Mouse (Mus musculus) midbrain, embryonic 16.5 days (tissue): Measurements from ENCODE around the gene Pck1. TPM values are rescaled to one million over a fixed set of nuclear protein-coding genes. Genes with fewer than 3 reads are reported as not detected.

Source experiments
- ATAC-seq: fragments of 200-750 bp; cut with Nextera tagmentation; 2 replicates; pipeline ENCODE4 v1.8.0; 2017; ENCODE audit warnings: moderate TSS enrichment
- H3K27ac ChIP-seq: fragments of 300-500 bp; sonication (generic); 2 replicates; pipeline ENCODE4 v1.5.1; 2014; ENCODE audit warnings: mild to moderate bottlenecking, low read length, mixed read lengths
- H3K27me3 ChIP-seq: fragments of 300-500 bp; sonication (generic); 2 replicates; pipeline ENCODE4 v1.6.1; 2014; ENCODE audit warnings: low read depth, low read length, mixed read lengths; ENCODE audit not compliant: control insufficient read depth, insufficient read depth
- H3K36me3 ChIP-seq: fragments of 300-500 bp; sonication (generic); 2 replicates; pipeline ENCODE4 v1.6.1; 2014; ENCODE audit warnings: mild to moderate bottlenecking, low read length, moderate library complexity, mixed read lengths; ENCODE audit not compliant: control insufficient read depth, insufficient read depth
- H3K4me1 ChIP-seq: fragments of 300-500 bp; sonication (generic); 2 replicates; pipeline ENCODE4 v1.6.1; 2014; ENCODE audit warnings: mild to moderate bottlenecking, low read length, mixed read lengths; ENCODE audit not compliant: control insufficient read depth, insufficient read depth
- H3K4me2 ChIP-seq: fragments of 300-500 bp; sonication (generic); 2 replicates; pipeline ENCODE4 v1.6.1; 2014; ENCODE audit warnings: mild to moderate bottlenecking, low read length, mixed read lengths
- H3K4me3 ChIP-seq: fragments of 300-500 bp; sonication (generic); 2 replicates; pipeline ENCODE4 v1.5.1; 2014; ENCODE audit warnings: low read depth, mild to moderate bottlenecking, low read length, moderate library complexity, mixed read lengths
- H3K9ac ChIP-seq: fragments of 300-500 bp; sonication (generic); 2 replicates; pipeline ENCODE4 v1.6.1; 2014; ENCODE audit warnings: low read depth, low read length, mixed read lengths
- H3K9me3 ChIP-seq: fragments of 300-500 bp; sonication (generic); replicated peaks from 2 replicates; pipeline ENCODE4 v1.6.1; 2014; ENCODE audit warnings: mild to moderate bottlenecking, low read length, mixed read lengths; ENCODE audit not compliant: control insufficient read depth, poor library complexity, severe bottlenecking
- WGBS: fragments of 180-500 bp; shearing (Covaris S2); extraction: QIAGEN DNeasy Blood & Tissue Kit; methylation state at CpG from one replicate; pipeline ENCODE4 v1.1.7; 2014; 5-methylcytosine and 5-hydroxymethylcytosine counted together
- polyA plus RNA-seq: library from polyadenylated mRNA; unstranded; fragments of >200 nt; fragmentation: Nextera tagmentation; extraction: Ambion mirVana; gene quantifications from 2 replicates; pipeline ENCODE4 v1.2.1, GENCODE M21; 2015

Pck1 gene
- polyA plus RNA-seq, 1 experiment from 2014 or later: not detected

- Histone ChIP-seq H3K4me3 (no peak overlapping the region), H3K9me3 (no peaks in the 10 kb centered on the region), H3K27ac (no peak overlapping the region), H3K36me3 (no peaks in the 10 kb centered on the region), H3K9ac (no peak overlapping the region), H3K4me2 (no peak overlapping the region), H3K4me1 (peaks cover 18% of the 10 kb centered on the region), H3K27me3 (no peaks in the 10 kb centered on the region)
- WGBS: 86% methylated on average over 5 of the region's 5 CpGs
- ATAC-seq: no peak
These were observed 24.6 kb downstream of the Pck1 start for GRCm38 (mm10) chr2:173177481-173177880.

DNA sequence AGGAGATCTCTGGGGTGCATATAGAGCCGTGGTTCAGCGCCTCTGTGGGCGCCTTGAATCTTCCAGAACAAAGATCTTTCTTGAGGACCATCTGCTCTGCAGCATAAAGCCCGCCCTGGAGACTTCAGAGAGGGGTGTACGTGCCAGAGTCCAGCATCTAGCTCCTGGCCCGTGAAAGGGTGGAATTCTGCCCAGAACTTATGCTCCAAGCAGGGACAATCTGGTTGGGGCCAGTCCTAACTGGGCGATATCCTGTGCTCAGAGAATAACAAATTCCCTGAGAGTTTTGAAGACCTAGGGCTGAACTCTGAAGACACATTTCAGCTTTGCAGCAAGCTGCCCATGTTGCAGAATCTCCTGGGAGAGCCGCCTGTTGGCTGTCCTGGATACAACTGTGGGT, 25.1 kb downstream of the Pck1 start:
- ATAC-seq: no peak
- WGBS: 84% methylated on average over 8 of the region's 8 CpGs
- Histone ChIP-seq H3K9ac (no peak overlapping the region), H3K4me3 (no peak overlapping the region), H3K4me1 (peaks cover 15% of the 10 kb centered on the region), H3K36me3 (no peaks in the 10 kb centered on the region), H3K27me3 (no peaks in the 10 kb centered on the region), H3K27ac (no peak overlapping the region), H3K9me3 (no peaks in the 10 kb centered on the region), H3K4me2 (no peak overlapping the region)

DNA sequence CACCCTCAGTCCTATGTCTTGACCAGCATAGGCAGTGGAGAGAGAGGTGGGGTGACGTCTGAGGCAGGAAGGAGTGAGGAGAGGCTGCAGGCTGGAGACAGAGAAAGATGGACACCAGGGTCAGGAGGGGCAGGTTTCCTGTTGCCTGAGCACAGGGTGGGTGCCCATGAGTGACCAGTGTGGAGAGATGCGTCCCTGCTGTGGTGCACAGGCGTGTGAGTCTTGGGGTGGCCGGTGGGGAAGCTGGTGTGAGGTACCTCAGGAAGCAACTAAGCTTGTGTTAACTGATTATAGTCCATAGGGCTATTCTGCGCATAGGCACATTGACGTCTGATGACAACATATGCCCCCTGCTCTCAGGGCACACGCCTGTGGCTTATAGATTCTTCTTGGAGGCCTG, 26.2 kb downstream of the Pck1 start:
- Histone ChIP-seq H3K36me3 (no peaks in the 10 kb centered on the region), H3K4me3 (no peak overlapping the region), H3K9ac (no peak overlapping the region), H3K27me3 (no peaks in the 10 kb centered on the region), H3K4me2 (no peak overlapping the region), H3K27ac (no peak overlapping the region), H3K4me1 (peaks cover 8% of the 10 kb centered on the region), H3K9me3 (no peaks in the 10 kb centered on the region)
- ATAC-seq: no peak
- 86% methylated on average over 7 of the region's 7 CpGs for WGBS

DNA sequence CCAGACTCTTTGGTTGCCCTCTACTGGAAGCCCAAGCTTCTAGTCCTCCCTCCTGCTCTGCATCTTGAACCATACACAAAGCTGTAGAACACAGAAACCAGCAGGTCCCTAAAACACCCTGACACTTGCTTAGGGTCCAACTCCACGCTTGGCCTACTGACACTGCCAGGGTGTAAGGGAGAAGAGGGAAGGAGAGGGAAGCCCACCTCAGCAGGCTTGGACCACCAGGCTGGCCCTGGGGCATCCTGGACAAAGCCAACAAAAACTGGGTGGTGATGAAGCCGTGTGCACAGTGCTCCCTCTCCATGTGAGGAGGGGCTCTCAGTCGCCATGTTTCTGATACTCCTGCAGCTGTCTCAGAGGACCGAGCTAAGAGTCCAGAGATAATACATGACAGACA, 27.2 kb downstream of the Pck1 start:
- no peaks in the 10 kb centered on the region for H3K4me1 ChIP-seq
- WGBS: 81% methylated on average over 4 of the region's 4 CpGs
- no peak overlapping the region for H3K9ac ChIP-seq
- no peaks in the 10 kb centered on the region for H3K36me3 ChIP-seq
- no peak overlapping the region for H3K27ac ChIP-seq
- ATAC-seq: no peak
- no peak overlapping the region for H3K4me2 ChIP-seq
- H3K27me3 ChIP-seq: no peaks in the 10 kb centered on the region
- no peak overlapping the region for H3K4me3 ChIP-seq
- H3K9me3 ChIP-seq: no peaks in the 10 kb centered on the region

DNA sequence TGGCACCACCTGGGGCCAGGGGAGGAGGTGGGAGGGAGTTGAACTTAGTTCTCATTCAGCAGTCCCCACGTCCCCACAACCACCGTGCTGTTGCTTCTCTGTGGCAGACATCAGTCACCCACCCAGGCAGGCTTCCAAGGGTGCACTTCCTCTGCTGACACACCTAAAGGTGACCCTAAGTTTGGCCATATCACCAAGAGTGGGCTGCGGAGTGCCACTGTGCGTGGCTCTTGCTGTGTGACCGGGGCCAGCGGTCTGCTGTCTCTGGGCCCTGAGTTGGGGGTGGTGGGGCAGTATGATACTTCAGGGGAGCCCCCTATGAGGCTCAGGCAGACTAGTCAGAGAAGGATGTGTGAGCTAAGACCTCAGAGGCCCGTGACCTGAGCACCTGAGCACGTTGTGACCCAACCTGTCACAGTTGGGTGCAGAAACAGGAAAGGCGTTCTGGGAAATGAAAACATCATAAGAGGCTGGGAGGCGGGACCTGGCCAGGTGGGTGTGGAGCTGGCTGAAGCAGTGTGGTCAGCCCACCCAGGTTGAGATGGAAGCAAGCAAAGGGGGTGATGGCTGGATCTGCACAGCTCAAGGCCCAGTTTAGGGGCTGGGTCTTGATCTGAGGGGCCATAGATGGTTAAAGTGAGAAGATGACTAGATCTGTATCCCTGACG, 28.0 kb downstream of the Pck1 start:
- H3K27me3 ChIP-seq: no peaks in the 10 kb centered on the region
- WGBS: 85% methylated on average over 11 of the region's 11 CpGs

GRCm38 (mm10) chr2:173181486-173181885, 28.6 kb downstream of the Pck1 start:
- Histone ChIP-seq H3K4me1 (no peaks in the 10 kb centered on the region), H3K36me3 (no peaks in the 10 kb centered on the region), H3K4me2 (no peak overlapping the region), H3K9ac (no peak overlapping the region), H3K27ac (no peak overlapping the region), H3K9me3 (no peaks in the 10 kb centered on the region), H3K27me3 (no peaks in the 10 kb centered on the region), H3K4me3 (no peak overlapping the region)
- ATAC-seq: no peak
- 68% methylated on average over 4 of the region's 5 CpGs for WGBS

More for the DNA sequence above, 28.0 kb downstream of the Pck1 start:
- no peak overlapping the region for H3K9ac ChIP-seq
- no peaks in the 10 kb centered on the region for H3K36me3 ChIP-seq
- no peak overlapping the region for H3K4me3 ChIP-seq
- H3K9me3 ChIP-seq: no peaks in the 10 kb centered on the region
- H3K27ac ChIP-seq: no peak overlapping the region
- ATAC-seq: no peak
- H3K4me1 ChIP-seq: no peaks in the 10 kb centered on the region
- no peak overlapping the region for H3K4me2 ChIP-seq

DNA sequence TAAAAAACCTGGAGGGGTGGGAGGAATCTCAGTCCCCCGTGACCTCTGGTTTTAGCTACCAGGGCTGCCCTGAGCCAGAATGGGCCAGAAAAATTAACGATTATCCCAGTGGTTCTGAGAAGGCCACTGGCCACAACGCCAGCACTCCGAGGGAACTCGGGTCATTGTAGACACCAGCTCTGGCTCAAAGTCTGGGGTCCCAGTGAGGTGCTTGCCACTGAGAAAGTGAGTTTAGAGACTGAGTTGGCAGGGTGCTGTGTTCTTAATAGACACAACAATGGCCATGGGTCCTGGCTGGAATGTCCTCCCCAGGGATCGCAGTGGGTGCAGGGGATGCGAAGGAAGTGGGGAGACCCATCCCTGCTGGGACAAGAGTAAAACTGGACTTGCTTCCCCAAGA, 29.1 kb downstream of the Pck1 start:
- H3K9me3 ChIP-seq: no peaks in the 10 kb centered on the region
- no peak overlapping the region for H3K4me2 ChIP-seq
- 83% methylated on average over 7 of the region's 7 CpGs for WGBS
- no peak overlapping the region for H3K4me3 ChIP-seq
- no peak overlapping the region for H3K9ac ChIP-seq
- no peak for ATAC-seq
- no peaks in the 10 kb centered on the region for H3K27me3 ChIP-seq
- no peak overlapping the region for H3K27ac ChIP-seq
- H3K36me3 ChIP-seq: no peaks in the 10 kb centered on the region
- H3K4me1 ChIP-seq: no peaks in the 10 kb centered on the region

- H3K4me2 ChIP-seq: no peak overlapping the region
- H3K36me3 ChIP-seq: no peaks in the 10 kb centered on the region
- no peak overlapping the region for H3K4me3 ChIP-seq
- H3K27ac ChIP-seq: no peak overlapping the region
- no peak overlapping the region for H3K9ac ChIP-seq
- no peaks in the 10 kb centered on the region for H3K27me3 ChIP-seq
- no peaks in the 10 kb centered on the region for H3K9me3 ChIP-seq
- 75% methylated on average over 7 of the region's 7 CpGs for WGBS
- no peak for ATAC-seq
- no peaks in the 10 kb centered on the region for H3K4me1 ChIP-seq
These were observed 29.9 kb downstream of the Pck1 start for GRCm38 (mm10) chr2:173182796-173183195.

- 90% methylated on average over 10 of the region's 10 CpGs for WGBS
- H3K27me3 ChIP-seq: no peaks in the 10 kb centered on the region
- ATAC-seq: no peak
- H3K9me3 ChIP-seq: no peaks in the 10 kb centered on the region
- H3K4me1 ChIP-seq: no peaks in the 10 kb centered on the region
- no peak overlapping the region for H3K4me3 ChIP-seq
- no peak overlapping the region for H3K9ac ChIP-seq
- H3K4me2 ChIP-seq: no peak overlapping the region
- no peak overlapping the region for H3K27ac ChIP-seq
- H3K36me3 ChIP-seq: no peaks in the 10 kb centered on the region
These were observed 30.5 kb downstream of the Pck1 start for GRCm38 (mm10) chr2:173183311-173183710.
